Mouse (Mus musculus): Measurements from ENCODE around the gene Fcgr3. TPM values are rescaled to one million over a fixed set of nuclear protein-coding genes. Genes with fewer than 3 reads are reported as not detected.
A peak's percentile ranks its signal among the peaks of the same experiment; 100 is the strongest.

The Fcgr3 gene
- polyA plus RNA-seq, 1 experiment from 2014 or later = 8.7 TPM

Small RNA genes lying within 50 kb of the gene (microRNA-seq; reads per million reads assigned to microRNA genes)
- gene Gm27552 (not detected), gene Gm27844 (not detected), gene Mir6546 (2.4 reads per million, percentile 8 among the genes with 10 or more reads in this experiment)

Other genes starting within 250 kb of the Fcgr3 start
- 7.8 and 8.2 TPM in 2 replicates for gene Atf6, start 197.2 kb downstream of the Fcgr3 start, polyA plus RNA-seq (2015; fragmentation: Nextera tagmentation; extraction: Ambion mirVana)
- gene Gm26620, start 179.9 kb downstream of the Fcgr3 start, polyA plus RNA-seq (2015; fragmentation: Nextera tagmentation; extraction: Ambion mirVana) = 1.1 and 1.8 TPM in 2 replicates
- 50.5 and 56.6 TPM in 2 replicates for gene Dusp12, start 179.4 kb downstream of the Fcgr3 start, polyA plus RNA-seq (2015; fragmentation: Nextera tagmentation; extraction: Ambion mirVana)
- gene Fcrlb, start 152.0 kb downstream of the Fcgr3 start, polyA plus RNA-seq (2015; fragmentation: Nextera tagmentation; extraction: Ambion mirVana) = 0.11 TPM in 1 of 2 replicates, not detected in the other
- not detected in 2 replicates for gene Fcrla, start 137.4 kb downstream of the Fcgr3 start, polyA plus RNA-seq (2015; fragmentation: Nextera tagmentation; extraction: Ambion mirVana)
- gene Fcgr2b, start 88.4 kb downstream of the Fcgr3 start, polyA plus RNA-seq (2015; fragmentation: Nextera tagmentation; extraction: Ambion mirVana) = 0.84 and 1.3 TPM in 2 replicates
- 0.34 and 0.64 TPM in 2 replicates for gene Fcgr4, start 46.0 kb downstream of the Fcgr3 start, polyA plus RNA-seq (2015; fragmentation: Nextera tagmentation; extraction: Ambion mirVana)
- 0.86 and 1.5 TPM in 2 replicates for gene Cfap126, start 49.0 kb upstream of the Fcgr3 start, polyA plus RNA-seq (2015; fragmentation: Nextera tagmentation; extraction: Ambion mirVana)
- gene Sdhc, start 85.7 kb upstream of the Fcgr3 start, polyA plus RNA-seq (2015; fragmentation: Nextera tagmentation; extraction: Ambion mirVana) = 224 and 236 TPM in 2 replicates
- gene Mpz, start 85.8 kb upstream of the Fcgr3 start, polyA plus RNA-seq (2015; fragmentation: Nextera tagmentation; extraction: Ambion mirVana) = 5.0 and 6.8 TPM in 2 replicates
- 2.8 and 3.3 TPM in 2 replicates for gene Pcp4l1, start 131.3 kb upstream of the Fcgr3 start, polyA plus RNA-seq (2015; fragmentation: Nextera tagmentation; extraction: Ambion mirVana)
- gene Nr1i3, start 149.0 kb upstream of the Fcgr3 start, polyA plus RNA-seq (2015; fragmentation: Nextera tagmentation; extraction: Ambion mirVana) = 0.19 and 0.25 TPM in 2 replicates
- gene Tomm40l, start 157.6 kb upstream of the Fcgr3 start, polyA plus RNA-seq (2015; fragmentation: Nextera tagmentation; extraction: Ambion mirVana) = 32.3 and 34.4 TPM in 2 replicates
- 2.0 and 15.7 TPM in 2 replicates for gene Apoa2, start 160.1 kb upstream of the Fcgr3 start, polyA plus RNA-seq (2015; fragmentation: Nextera tagmentation; extraction: Ambion mirVana)
- gene Fcer1g, start 169.4 kb upstream of the Fcgr3 start, polyA plus RNA-seq (2015; fragmentation: Nextera tagmentation; extraction: Ambion mirVana) = 37.8 and 39.1 TPM in 2 replicates
- gene Adamts4, start 185.5 kb upstream of the Fcgr3 start, polyA plus RNA-seq (2015; fragmentation: Nextera tagmentation; extraction: Ambion mirVana) = 12.7 and 14.3 TPM in 2 replicates
- 253 and 254 TPM in 2 replicates for gene Ndufs2, start 186.5 kb upstream of the Fcgr3 start, polyA plus RNA-seq (2015; fragmentation: Nextera tagmentation; extraction: Ambion mirVana)
- 86.2 and 94.0 TPM in 2 replicates for gene B4galt3, start 205.4 kb upstream of the Fcgr3 start, polyA plus RNA-seq (2015; fragmentation: Nextera tagmentation; extraction: Ambion mirVana)
- gene Ppox, start 216.3 kb upstream of the Fcgr3 start, polyA plus RNA-seq (2015; fragmentation: Nextera tagmentation; extraction: Ambion mirVana) = 69.7 and 77.4 TPM in 2 replicates
- gene Usp21, start 223.1 kb upstream of the Fcgr3 start, polyA plus RNA-seq (2015; fragmentation: Nextera tagmentation; extraction: Ambion mirVana) = 126 TPM in 2 replicates
- 110 and 116 TPM in 2 replicates for gene Ufc1, start 230.1 kb upstream of the Fcgr3 start, polyA plus RNA-seq (2015; fragmentation: Nextera tagmentation; extraction: Ambion mirVana)

All from limb, embryonic 13.5 days (tissue).